Mouse (Mus musculus): ENCODE data around the gene Fcnb.

The Fcnb gene

GRCm38 (mm10) chr2:28046311-28046710 lies 38.4 kb downstream of the Fcnb start:
- Histone ChIP-seq H3K27me3 (ENCODE audit: insufficient read depth, low read length) (no peaks in the 10 kb centered on the region), H3K36me3 (ENCODE audit: insufficient read depth, low read length) (no peaks in the 10 kb centered on the region), H3K4me3 (replicated peaks; ENCODE audit: low read length) (no peak overlapping the region), H3K9me3 (ENCODE audit: low read length) (peaks cover 25% of the 10 kb centered on the region), H3K4me1 (replicated peaks; ENCODE audit: low read depth, low read length) (no peaks in the 10 kb centered on the region)
- TF ChIP-seq POU5F1 (IDR thresholded peaks at IDR 0.05; ENCODE audit: borderline replicate concordance, low read length): no peak

- H3K9me3 ChIP-seq (ENCODE audit: low read length): peaks cover 25% of the 10 kb centered on the region
- H3K4me1 ChIP-seq (replicated peaks; ENCODE audit: low read depth, low read length): no peaks in the 10 kb centered on the region
- no peaks in the 10 kb centered on the region for H3K27me3 ChIP-seq (ENCODE audit: insufficient read depth, low read length)
- H3K4me3 ChIP-seq (replicated peaks; ENCODE audit: low read length): no peak overlapping the region
- TF ChIP-seq CTCF (conservative IDR thresholded peaks at IDR 0.05; ENCODE audit: low read length) (no peak), POU5F1 (IDR thresholded peaks at IDR 0.05; ENCODE audit: borderline replicate concordance, low read length) (no peak), NANOG (IDR thresholded peaks at IDR 0.05; ENCODE audit: borderline replicate concordance, low read length) (no peak)
- no peaks in the 10 kb centered on the region for H3K36me3 ChIP-seq (ENCODE audit: insufficient read depth, low read length)
Observed at GRCm38 (mm10) chr2:28044920-28045598, 39.6 kb downstream of the Fcnb start.

GRCm38 (mm10) chr2:28040466-28040865 lies 44.2 kb downstream of the Fcnb start:
- H3K4me3 ChIP-seq (replicated peaks; ENCODE audit: low read length): no peak overlapping the region
- H3K36me3 ChIP-seq (ENCODE audit: insufficient read depth, low read length): no peaks in the 10 kb centered on the region
- no peak for TF ChIP-seq POU5F1 (IDR thresholded peaks at IDR 0.05; ENCODE audit: borderline replicate concordance, low read length)
- no peak for TF ChIP-seq CTCF (conservative IDR thresholded peaks at IDR 0.05; ENCODE audit: low read length)
- no peak for TF ChIP-seq NANOG (IDR thresholded peaks at IDR 0.05; ENCODE audit: borderline replicate concordance, low read length)
- H3K9me3 ChIP-seq (ENCODE audit: low read length): peaks cover 25% of the 10 kb centered on the region
- no peaks in the 10 kb centered on the region for H3K4me1 ChIP-seq (replicated peaks; ENCODE audit: low read depth, low read length)
- H3K27me3 ChIP-seq (ENCODE audit: insufficient read depth, low read length): no peaks in the 10 kb centered on the region

GRCm38 (mm10) chr2:28039647-28040325 lies 44.9 kb downstream of the Fcnb start:
- Histone ChIP-seq H3K9me3 (ENCODE audit: low read length) (peaks cover 25% of the 10 kb centered on the region), H3K4me1 (replicated peaks; ENCODE audit: low read depth, low read length) (no peaks in the 10 kb centered on the region), H3K27me3 (ENCODE audit: insufficient read depth, low read length) (no peaks in the 10 kb centered on the region), H3K4me3 (replicated peaks; ENCODE audit: low read length) (no peak overlapping the region), H3K36me3 (ENCODE audit: insufficient read depth, low read length) (no peaks in the 10 kb centered on the region)
- TF ChIP-seq CTCF (conservative IDR thresholded peaks at IDR 0.05; ENCODE audit: low read length) (no peak), NANOG (IDR thresholded peaks at IDR 0.05; ENCODE audit: borderline replicate concordance, low read length) (no peak), POU5F1 (IDR thresholded peaks at IDR 0.05; ENCODE audit: borderline replicate concordance, low read length) (no peak)

GRCm38 (mm10) chr2:28038391-28039096 lies 46.1 kb downstream of the Fcnb start:
- Histone ChIP-seq H3K4me1 (replicated peaks; ENCODE audit: low read depth, low read length) (no peaks in the 10 kb centered on the region), H3K36me3 (ENCODE audit: insufficient read depth, low read length) (no peaks in the 10 kb centered on the region), H3K9me3 (ENCODE audit: low read length) (peaks cover 22% of the 10 kb centered on the region), H3K27me3 (ENCODE audit: insufficient read depth, low read length) (no peaks in the 10 kb centered on the region), H3K4me3 (replicated peaks; ENCODE audit: low read length) (no peak overlapping the region)
- no peak for TF ChIP-seq CTCF (conservative IDR thresholded peaks at IDR 0.05; ENCODE audit: low read length)
- no peak for TF ChIP-seq NANOG (IDR thresholded peaks at IDR 0.05; ENCODE audit: borderline replicate concordance, low read length)
- TF ChIP-seq POU5F1 (IDR thresholded peaks at IDR 0.05; ENCODE audit: borderline replicate concordance, low read length): no peak

GRCm38 (mm10) chr2:28037505-28038390 lies 46.9 kb downstream of the Fcnb start:
- Histone ChIP-seq H3K4me1 (replicated peaks; ENCODE audit: low read depth, low read length) (peaks cover under 1% of the 10 kb centered on the region; the same call in 1 of the 2 replicates), H3K27me3 (ENCODE audit: insufficient read depth, low read length) (no peaks in the 10 kb centered on the region), H3K9me3 (ENCODE audit: low read length) (peaks cover 14% of the 10 kb centered on the region), H3K36me3 (ENCODE audit: insufficient read depth, low read length) (no peaks in the 10 kb centered on the region), H3K4me3 (replicated peaks; ENCODE audit: low read length) (no peak overlapping the region)
- TF ChIP-seq POU5F1 (IDR thresholded peaks at IDR 0.05; ENCODE audit: borderline replicate concordance, low read length) (no peak), CTCF (conservative IDR thresholded peaks at IDR 0.05; ENCODE audit: low read length) (no peak), NANOG (IDR thresholded peaks at IDR 0.05; ENCODE audit: borderline replicate concordance, low read length) (no peak)

GRCm38 (mm10) chr2:28036788-28037187 lies 47.9 kb downstream of the Fcnb start:
- Histone ChIP-seq H3K4me3 (replicated peaks; ENCODE audit: low read length) (no peak overlapping the region), H3K4me1 (replicated peaks; ENCODE audit: low read depth, low read length) (peaks cover 10% of the 10 kb centered on the region), H3K9me3 (ENCODE audit: low read length) (peaks cover 4% of the 10 kb centered on the region; the same call in 1 of the 2 replicates), H3K27me3 (ENCODE audit: insufficient read depth, low read length) (no peaks in the 10 kb centered on the region), H3K36me3 (ENCODE audit: insufficient read depth, low read length) (no peaks in the 10 kb centered on the region)
- no peak for TF ChIP-seq NANOG (IDR thresholded peaks at IDR 0.05; ENCODE audit: borderline replicate concordance, low read length)
- no peak for TF ChIP-seq CTCF (conservative IDR thresholded peaks at IDR 0.05; ENCODE audit: low read length)
- no peak for TF ChIP-seq POU5F1 (IDR thresholded peaks at IDR 0.05; ENCODE audit: borderline replicate concordance, low read length)

Measured in E14TG2a.4 (cell line).